Mouse (Mus musculus): ENCODE results near the gene Cd81.

GRCm38 (mm10) chr7:143077351-143077750, 24.8 kb downstream of the Cd81 start:
- no peak for TF ChIP-seq CTCF (IDR thresholded peaks at IDR 0.05; ENCODE audit: extremely low read depth, insufficient read depth, low read length)
- no peak for TF ChIP-seq POLR2A (IDR thresholded peaks at IDR 0.05; ENCODE audit: extremely low read depth, insufficient read depth, low read length)

Measured in cortical plate, adult 2 months (tissue).